In the genomic region with DNA sequence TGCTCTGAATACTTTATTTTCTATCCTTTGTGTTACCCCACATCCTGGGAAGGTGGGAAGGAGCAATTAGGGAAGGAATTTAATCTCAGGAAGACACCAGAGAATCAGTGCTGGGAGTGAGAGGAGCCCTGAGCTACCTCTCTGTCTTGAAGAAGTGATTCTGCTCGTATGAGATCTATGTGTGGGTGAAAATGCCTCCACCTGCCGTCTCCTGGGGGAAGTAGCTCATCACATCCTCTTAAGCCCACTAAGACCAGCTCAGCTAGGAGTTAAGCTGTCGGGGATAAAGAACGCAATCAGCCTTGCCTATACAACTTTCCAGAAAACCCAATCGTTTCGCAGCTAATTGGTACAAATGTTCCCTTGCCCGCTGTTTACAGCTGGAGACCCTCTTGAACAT, we compare ENCODE assay signal across 13 mouse cellular contexts.
A peak's percentile ranks its signal among the peaks of the same experiment; 100 is the strongest.
DNase-seq lines count a peak whose midpoint lies in the region; ATAC-seq and TF ChIP-seq lines count a peak whose summit lies in the region.
"Had no signal": no experiment of that assay in that cellular context is flagged by ENCODE, and none has a peak within 500 bp of the region (broad histone marks: within the 10 kb centered on the region; RNA-seq: fewer than 3 reads in every experiment).

No protein-coding gene starts in this region.

- no peak overlapping the region for H3K27ac ChIP-seq in hindbrain, postnatal 0 days
- H3K27ac ChIP-seq in hindbrain, embryonic 11.5 days (ENCODE audit: low read depth, low read length): no peak overlapping the region
- no peak overlapping the region for H3K27ac ChIP-seq in stomach, postnatal 0 days (replicated peaks)
- H3K27ac ChIP-seq: embryonic facial prominence, embryonic 12.5 days had no signal

- no peaks in the 10 kb centered on the region for H3K27me3 ChIP-seq in hindbrain, postnatal 0 days (ENCODE audit: insufficient read depth, low read length)
- H3K27me3 ChIP-seq in hindbrain, embryonic 11.5 days (ENCODE audit: control insufficient read depth, insufficient read depth, low read length): no peaks in the 10 kb centered on the region
- H3K27me3 ChIP-seq in stomach, postnatal 0 days (ENCODE audit: control insufficient read depth, insufficient read depth, low read length): no peaks in the 10 kb centered on the region
- H3K27me3 ChIP-seq: embryonic facial prominence, embryonic 12.5 days had no signal

- no peak for ATAC-seq in hindbrain, postnatal 0 days
- ATAC-seq in hindbrain, embryonic 11.5 days (ENCODE audit: low FRiP score): no peak
- no peak for ATAC-seq in stomach, postnatal 0 days (ENCODE audit: low FRiP score, low TSS enrichment)
- no peak for ATAC-seq in erythroid progenitor cell, adult 5-6 weeks (replicated peaks; ENCODE audit: low FRiP score, poor library complexity, severe bottlenecking)
- ATAC-seq: activated CD4-positive, CD25-positive, alpha-beta regulatory T cell, adult 4 months had no signal

- no peak overlapping the region for H3K9ac ChIP-seq in hindbrain, postnatal 0 days (replicated peaks; ENCODE audit: low read length)
- no peak overlapping the region for H3K9ac ChIP-seq in hindbrain, embryonic 11.5 days (ENCODE audit: low read depth, low read length)
- no peak overlapping the region for H3K9ac ChIP-seq in stomach, postnatal 0 days (ENCODE audit: low read length)
- H3K9ac ChIP-seq: embryonic facial prominence, embryonic 12.5 days had no signal

- H3K4me2 ChIP-seq in hindbrain, postnatal 0 days (ENCODE audit: low read depth, low read length): no peak overlapping the region
- H3K4me2 ChIP-seq in hindbrain, embryonic 11.5 days (replicated peaks; ENCODE audit: low read depth, low read length): no peak overlapping the region
- no peak overlapping the region for H3K4me2 ChIP-seq in stomach, postnatal 0 days (replicated peaks; ENCODE audit: low read depth)
- H3K4me2 ChIP-seq: embryonic facial prominence, embryonic 12.5 days had no signal

- no peaks in the 10 kb centered on the region for H3K4me1 ChIP-seq in hindbrain, postnatal 0 days (ENCODE audit: insufficient read depth, low read length)
- H3K4me1 ChIP-seq in hindbrain, embryonic 11.5 days (replicated peaks; ENCODE audit: control insufficient read depth, insufficient read depth, low read length): no peaks in the 10 kb centered on the region
- H3K4me1 ChIP-seq in stomach, postnatal 0 days (replicated peaks; ENCODE audit: control insufficient read depth, insufficient read depth): 0 out of 2 replicates have a peak, but pooled peaks cover 2% of the 10 kb centered on the region
- H3K4me1 ChIP-seq: embryonic facial prominence, embryonic 12.5 days had no signal

- no peak overlapping the region for H3K4me3 ChIP-seq in hindbrain, postnatal 0 days (ENCODE audit: low read length)
- no peak overlapping the region for H3K4me3 ChIP-seq in hindbrain, embryonic 11.5 days (ENCODE audit: low read depth, low read length)
- H3K4me3 ChIP-seq in stomach, postnatal 0 days (ENCODE audit: low read depth, low read length): no peak overlapping the region
- H3K4me3 ChIP-seq: embryonic facial prominence, embryonic 12.5 days had no signal

- no peak for TF ChIP-seq EP300 in stomach, postnatal 0 days (optimal IDR thresholded peaks at IDR 0.05)

- no peak for DNase-seq in hindbrain, postnatal 0 days (ENCODE audit: low spot score)
- no peak for DNase-seq in hindbrain, embryonic 11.5 days (ENCODE audit: low spot score)
- peak; percentile 31 for DNase-seq in thymus, postnatal 25 days
- DNase-seq in thymus, adult 18-20 months: no peak
- DNase-seq in induced T-regulatory cell, adult 2 months (ENCODE audit: low read depth): peak; percentile 42
- DNase-seq in stomach, postnatal 0 days (ENCODE audit: low spot score): no peak
- DNase-seq in gastrocnemius, adult 18-20 months (ENCODE audit: low spot score): no peak
- DNase-seq: gastrocnemius, postnatal 10 days; heart, postnatal 10 days; kidney, adult 8-10 months had no signal

- WGBS in hindbrain, postnatal 0 days: 55% methylated on average over 7 of the region's 7 CpGs
- WGBS in hindbrain, embryonic 11.5 days: 78% methylated on average over 7 of the region's 7 CpGs
- 62% methylated on average over 7 of the region's 7 CpGs for WGBS in stomach, postnatal 0 days

- no peaks in the 10 kb centered on the region for H3K9me3 ChIP-seq in hindbrain, postnatal 0 days (ENCODE audit: low read length)
- H3K9me3 ChIP-seq in hindbrain, embryonic 11.5 days (ENCODE audit: control insufficient read depth, low read length): no peaks in the 10 kb centered on the region
- no peaks in the 10 kb centered on the region for H3K9me3 ChIP-seq in stomach, postnatal 0 days (ENCODE audit: control insufficient read depth, low read length)
- H3K9me3 ChIP-seq: embryonic facial prominence, embryonic 12.5 days had no signal

- TF ChIP-seq CTCF in hindbrain, postnatal 0 days (IDR thresholded peaks at IDR 0.05; ENCODE audit: low read depth): peak; percentile 32; the same call in 1 of the 2 replicates
- peak; percentile 52 for TF ChIP-seq CTCF in stomach, postnatal 0 days (IDR thresholded peaks at IDR 0.05; ENCODE audit: low read depth)

- no peaks in the 10 kb centered on the region for H3K36me3 ChIP-seq in hindbrain, postnatal 0 days (ENCODE audit: insufficient read depth, low read length)
- no peaks in the 10 kb centered on the region for H3K36me3 ChIP-seq in hindbrain, embryonic 11.5 days (ENCODE audit: control insufficient read depth, insufficient read depth, low read length)
- no peaks in the 10 kb centered on the region for H3K36me3 ChIP-seq in stomach, postnatal 0 days (ENCODE audit: control insufficient read depth, insufficient read depth, low read length)
- H3K36me3 ChIP-seq: embryonic facial prominence, embryonic 12.5 days had no signal

Comparison
In these comparisons a context has a peak if more than half of its experiments do, and no peak if none do; other contexts are left out.
1. DNase-seq: peak in thymus, postnatal 25 days (single experiment) and induced T-regulatory cell, adult 2 months (single experiment); none in hindbrain, postnatal 0 days (single experiment), hindbrain, embryonic 11.5 days (single experiment), thymus, adult 18-20 months (0 of 2), stomach, postnatal 0 days (single experiment) and gastrocnemius, adult 18-20 months (single experiment).